Mouse (Mus musculus): Measurements from ENCODE around the gene Lrrn1.

Gene Lrrn1

DNA sequence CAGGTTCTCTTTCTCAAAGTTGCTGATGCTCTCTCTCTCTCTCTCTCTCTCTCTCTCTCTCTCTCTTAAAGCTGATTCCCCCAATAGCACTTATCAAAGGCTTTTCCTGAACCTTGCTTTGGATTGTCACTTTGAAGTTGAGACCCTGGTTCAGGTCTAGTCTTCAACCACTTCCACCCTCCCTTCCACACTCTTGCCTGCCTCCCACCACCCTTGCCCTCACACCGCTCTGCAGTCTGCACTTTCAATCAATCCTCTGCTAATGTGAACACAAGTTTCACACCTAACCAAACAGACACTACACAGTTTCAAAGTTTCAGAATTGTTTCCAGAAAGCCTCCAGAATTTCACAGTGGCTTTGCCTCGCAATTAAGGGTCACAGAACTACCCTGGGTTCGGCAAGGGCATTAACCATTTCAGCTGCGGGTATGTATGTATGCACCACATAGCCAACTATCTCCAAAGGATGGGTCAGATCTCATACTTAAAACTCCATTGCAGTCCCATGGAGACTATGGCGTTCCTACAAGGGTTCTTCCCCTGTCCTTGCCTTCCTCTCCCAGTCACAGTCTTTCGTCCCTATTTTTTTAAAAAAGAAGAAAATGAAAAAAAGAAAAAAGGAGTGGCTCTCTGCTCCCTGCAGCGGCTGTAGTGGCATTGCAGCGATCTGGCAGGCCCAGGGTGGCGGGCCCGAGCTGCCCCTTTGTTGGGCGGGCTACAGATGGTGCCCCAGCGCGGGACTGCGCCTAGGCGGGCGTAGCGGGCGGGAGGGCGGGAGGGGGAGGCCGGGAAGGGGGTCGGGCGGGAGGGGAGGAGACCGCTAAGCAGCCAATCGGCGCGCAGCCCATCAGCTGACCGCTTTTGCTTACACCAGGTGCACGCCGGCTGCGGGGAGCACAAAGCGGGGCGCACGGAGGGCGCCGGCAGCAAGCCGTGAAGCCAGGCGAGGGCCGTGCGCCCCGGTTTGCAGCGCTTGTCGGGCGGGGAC, at the start of gene Lrrn1:
Lrrn1 (plus strand) TSS at position 892 of the 988 bp plus-strand sequence.
- DNase-seq (ENCODE audit: low read depth, low spot score): peak; percentile 75

DNA sequence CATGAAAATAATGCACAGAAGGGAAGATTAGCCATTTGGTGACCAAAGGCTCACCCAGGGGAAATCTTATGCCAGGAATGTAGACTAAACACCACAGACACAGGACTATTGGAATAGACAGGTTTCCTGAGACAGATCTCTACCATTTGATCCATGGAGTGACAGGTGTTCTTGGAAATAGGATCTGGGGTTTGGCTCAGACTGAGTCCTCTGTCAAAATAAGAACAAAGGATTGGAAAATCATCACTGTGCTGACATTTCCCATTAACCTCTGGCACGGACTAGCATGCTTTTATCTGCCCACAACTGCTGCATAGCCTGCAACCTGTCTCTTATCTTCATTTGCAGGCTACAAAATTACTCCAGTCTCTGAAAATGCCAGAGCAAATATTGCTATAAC, 35.1 kb upstream of the Lrrn1 start:
- no peak for DNase-seq (ENCODE audit: low read depth, low spot score)

DNA sequence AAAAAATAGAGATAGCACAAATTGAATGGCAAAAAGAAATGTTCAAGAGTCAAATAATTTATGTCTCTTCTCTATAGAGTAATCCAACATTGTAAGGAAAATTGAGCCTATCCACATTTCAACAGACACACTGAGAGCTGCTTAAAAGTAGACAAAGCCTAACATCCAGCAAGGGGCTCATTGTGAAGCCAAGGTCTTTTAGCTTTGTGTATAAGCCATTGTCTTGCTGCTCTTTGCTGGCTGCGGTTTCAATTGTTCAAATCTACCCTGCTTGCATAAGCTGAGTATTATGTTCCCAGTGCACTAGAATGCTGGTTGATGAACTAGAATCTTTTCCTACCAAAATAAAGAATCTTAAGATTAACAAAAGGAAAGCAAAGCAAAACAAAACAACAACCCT, 33.7 kb upstream of the Lrrn1 start:
- no peak for DNase-seq (ENCODE audit: low read depth, low spot score)

DNA sequence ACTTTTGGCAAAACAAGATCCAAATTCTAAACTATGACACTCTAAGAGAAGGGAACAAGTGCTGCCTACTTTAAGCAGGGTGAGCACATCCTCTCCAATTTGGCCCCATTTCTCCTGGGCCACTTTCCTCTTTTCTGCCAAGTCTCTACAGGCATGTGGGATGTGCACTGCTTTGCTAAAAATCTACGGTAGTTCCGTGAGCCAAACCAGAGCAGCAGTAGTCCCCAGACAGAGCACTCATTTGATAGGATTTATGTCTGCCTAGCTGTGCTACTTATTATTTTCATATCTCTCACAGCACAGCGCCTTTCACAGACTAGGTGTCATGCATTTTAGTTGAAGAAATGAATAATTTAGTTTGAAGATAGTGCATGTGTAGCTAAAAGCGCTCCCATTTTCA, 15.9 kb upstream of the Lrrn1 start:
- no peak for DNase-seq (ENCODE audit: low read depth, low spot score)

DNA sequence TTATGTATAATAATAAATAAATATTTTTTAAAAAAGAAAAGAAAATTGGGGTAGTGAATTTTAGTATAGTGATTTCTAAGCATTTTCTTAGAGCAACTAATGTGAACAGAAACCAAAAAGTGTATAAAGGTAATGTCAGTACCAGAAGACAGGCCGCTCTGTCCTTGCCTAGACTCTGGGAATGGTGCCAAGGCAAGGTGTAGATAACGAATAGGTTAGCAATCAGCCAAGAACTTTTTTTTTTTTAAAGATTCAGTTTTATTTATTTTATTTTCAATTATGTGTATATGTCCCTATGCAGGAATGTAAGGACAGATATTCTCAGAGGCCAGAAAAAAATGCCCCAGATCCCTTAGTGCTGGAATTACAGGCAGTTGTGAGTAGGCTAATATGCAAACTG, 5.6 kb upstream of the Lrrn1 start:
- no peak for DNase-seq (ENCODE audit: low read depth, low spot score)

DNA sequence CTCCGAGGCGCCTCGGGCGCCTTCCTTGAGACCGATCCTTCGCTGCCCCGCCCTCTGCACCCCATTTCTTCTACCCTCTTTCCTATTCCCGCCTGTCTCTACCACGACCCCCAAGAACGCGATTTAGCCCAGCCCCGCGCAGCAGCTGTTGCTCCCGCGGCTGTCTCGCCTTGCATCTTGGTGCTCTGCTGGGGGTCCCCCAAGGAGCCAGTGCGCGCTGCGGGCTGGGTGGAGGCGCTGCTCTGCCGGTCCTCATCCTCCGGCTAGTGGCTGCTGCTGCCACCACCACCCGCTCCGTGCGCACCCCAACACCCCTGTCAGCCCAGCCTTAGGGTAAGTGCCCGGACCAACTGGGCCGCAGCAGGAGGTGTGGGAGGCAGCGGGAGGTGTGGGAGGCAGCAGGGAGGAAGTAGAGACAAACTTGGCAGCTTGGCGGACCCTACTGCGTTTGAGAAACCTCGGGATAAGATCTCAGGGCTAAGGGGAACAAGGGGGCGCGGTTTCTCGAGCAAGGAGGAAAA, 403 bp downstream of the Lrrn1 start:
- peak; percentile 12 for DNase-seq (ENCODE audit: low read depth, low spot score)

DNA sequence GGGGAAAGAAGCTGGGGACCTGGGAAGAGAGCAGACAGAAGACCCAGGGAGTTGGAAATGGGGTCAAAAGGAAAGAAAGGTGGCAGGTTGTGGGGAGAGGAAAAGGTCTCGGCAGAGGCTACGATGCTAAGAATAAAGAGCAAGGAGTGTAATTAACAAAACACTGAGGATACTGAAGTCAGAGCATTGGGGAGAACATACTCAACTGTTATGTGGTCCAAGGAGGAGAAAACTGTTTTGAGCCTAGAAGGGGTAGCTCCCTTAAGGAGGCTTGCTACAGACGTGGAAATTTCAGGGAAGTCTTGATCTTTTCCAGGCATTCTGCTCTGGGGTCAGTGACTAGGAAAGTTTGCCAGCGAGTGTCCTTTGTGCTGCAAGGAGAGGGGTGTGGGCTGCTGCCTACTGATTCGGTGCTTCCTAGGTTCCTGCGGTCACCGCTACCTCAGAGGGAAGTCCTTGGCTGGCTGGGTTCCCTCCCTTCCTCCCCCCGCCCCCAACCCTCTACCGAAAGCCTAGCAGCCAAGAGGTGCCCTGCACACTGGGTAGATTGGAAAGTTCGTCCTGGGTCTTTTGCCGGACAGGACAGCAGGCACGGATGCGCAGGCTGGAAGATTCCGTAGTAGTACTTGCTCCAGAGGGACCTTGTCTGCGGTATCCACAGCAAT, 1.2 kb downstream of the Lrrn1 start:
- DNase-seq (ENCODE audit: low read depth, low spot score): peak; percentile 2

DNA sequence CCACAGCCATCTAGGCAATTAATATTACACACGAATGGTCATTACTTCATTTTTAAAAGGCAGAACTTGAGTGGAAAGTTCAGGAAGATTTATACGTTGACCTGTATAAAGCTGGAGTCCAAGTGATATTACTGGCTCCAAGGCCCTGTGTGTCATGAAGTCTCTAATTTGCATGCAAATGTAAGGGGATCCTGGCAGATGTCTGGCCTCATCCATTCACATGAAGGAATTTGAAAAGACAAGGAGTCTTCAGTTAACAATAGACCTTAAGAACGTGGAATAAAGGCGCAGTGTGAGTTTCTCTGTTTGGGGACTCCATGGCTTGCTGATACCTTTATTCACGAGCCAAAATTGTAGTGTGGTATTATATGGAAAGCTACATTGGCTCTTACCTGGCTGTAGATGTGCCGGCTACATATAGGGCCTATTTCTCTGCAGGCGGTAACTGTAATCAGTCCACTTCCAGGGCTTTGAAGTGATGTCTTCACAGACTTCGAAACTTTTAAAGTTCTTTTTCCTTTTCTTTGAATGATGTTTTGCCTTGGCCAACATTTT, 2.0 kb downstream of the Lrrn1 start:
- no peak for DNase-seq (ENCODE audit: low read depth, low spot score)

DNA sequence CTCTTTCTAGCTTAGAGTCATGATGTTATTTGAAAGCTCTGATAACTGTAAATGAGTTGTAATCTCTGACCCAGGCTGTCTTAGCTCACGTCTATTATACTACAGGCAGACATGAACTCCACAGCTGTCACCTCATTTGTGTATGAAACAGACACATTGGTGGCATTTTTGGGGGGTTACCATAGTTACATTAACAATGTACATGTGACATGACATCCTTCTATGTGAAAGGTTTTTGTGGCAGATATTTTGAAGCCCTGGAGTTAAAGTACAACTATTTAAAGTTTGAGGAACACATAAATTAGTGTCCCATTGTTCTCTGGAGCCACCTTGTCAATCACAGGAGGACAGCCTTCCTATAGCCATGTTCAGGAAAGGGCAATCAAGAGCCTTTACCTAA, 5.0 kb downstream of the Lrrn1 start:
- no peak for DNase-seq (ENCODE audit: low read depth, low spot score)

DNA sequence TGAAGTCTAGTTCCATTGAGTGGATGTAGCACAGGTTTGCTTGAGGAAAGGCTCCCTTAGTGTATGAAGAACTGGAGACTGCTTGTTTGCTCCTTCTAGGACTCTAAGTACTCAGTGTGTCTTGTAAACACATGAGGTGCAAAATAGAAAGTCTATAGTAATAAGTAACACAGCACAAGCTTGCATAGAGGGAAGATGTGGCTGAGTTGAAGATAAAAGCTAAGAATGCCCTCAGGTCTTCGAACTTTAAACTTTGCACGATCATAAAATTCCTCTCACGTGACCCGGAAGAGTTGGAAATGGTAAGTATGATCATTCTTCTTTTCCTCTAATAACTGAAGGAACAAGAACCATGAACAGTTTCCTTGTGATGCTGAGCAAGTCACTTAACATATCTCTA, 7.1 kb downstream of the Lrrn1 start:
- no peak for DNase-seq (ENCODE audit: low read depth, low spot score)

DNA sequence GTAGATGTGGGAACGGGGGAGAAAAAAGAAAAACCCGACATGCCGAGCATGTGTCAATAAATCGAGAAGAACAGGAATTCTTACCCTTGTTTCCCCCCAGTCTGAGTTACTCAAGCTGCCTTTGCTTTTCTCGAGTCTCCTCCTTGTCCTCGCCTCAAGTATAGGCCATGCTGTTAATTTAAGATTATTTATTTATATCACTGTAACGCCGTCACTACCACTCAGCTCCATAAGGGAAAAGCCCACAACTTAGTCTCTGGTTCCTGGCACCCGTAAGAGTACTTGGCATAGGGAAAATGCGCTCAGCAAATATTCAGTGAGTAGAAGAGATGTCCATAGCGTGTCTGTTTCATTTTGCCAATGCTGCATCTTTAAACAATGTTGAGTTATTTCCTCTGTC, 11.7 kb downstream of the Lrrn1 start:
- DNase-seq (ENCODE audit: low read depth, low spot score): no peak

DNA sequence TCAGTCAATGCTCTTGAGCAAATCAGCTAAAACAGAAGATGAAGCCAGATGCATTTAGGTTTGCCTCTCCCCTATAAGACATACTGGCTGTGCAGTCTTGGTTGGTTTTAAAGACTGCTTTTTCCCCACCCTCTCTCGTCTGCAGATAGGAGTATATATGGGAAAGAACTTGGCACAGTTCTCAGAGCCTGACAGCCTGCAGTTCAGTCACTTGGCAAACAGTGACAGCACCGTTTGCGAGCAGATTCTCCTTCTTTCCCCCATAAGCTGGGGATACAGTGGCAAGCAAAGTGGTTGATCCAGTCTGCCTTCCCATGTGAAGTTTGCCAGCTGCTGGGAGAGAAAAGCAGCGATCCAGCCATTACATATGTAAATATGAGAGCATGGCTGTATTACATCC, 12.3 kb downstream of the Lrrn1 start:
- DNase-seq (ENCODE audit: low read depth, low spot score): no peak

DNA sequence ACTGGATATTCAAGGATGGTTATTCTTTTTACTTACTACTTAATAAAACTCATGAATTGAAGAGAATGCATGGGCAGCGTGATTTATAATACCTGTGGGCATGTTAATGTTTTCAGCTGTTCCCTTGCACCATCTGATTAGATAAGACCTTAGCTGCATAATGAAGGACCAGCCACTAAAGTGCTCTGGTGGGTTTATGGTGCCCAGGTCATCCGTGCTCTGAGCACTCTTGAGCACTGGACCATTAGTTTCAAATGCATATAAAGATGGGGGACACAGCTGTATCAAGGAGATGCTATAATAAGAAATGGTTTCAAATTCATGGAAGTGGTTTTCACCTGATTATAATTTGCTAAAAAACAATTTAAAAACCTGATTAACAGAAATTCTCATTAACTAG, 16.7 kb downstream of the Lrrn1 start:
- DNase-seq (ENCODE audit: low read depth, low spot score): no peak

DNA sequence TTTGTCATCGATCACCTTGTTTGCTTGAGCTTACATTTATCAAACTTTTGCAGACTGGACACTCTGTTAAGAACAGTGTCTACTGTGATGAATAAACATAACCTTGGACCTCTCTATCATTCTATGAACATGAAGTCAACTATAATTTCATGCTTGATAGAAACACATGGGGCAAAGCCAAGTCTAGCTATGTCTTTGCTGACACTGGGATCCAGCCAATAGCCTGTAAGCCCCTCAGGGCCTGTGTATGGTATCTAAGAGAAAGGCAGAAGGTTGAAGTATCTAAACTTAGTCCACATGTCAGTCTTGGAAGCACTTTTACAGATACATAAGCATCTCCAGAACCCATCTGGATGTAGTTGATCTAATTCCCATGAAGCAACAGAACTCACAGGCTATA, 22.9 kb downstream of the Lrrn1 start:
- DNase-seq (ENCODE audit: low read depth, low spot score): no peak

DNA sequence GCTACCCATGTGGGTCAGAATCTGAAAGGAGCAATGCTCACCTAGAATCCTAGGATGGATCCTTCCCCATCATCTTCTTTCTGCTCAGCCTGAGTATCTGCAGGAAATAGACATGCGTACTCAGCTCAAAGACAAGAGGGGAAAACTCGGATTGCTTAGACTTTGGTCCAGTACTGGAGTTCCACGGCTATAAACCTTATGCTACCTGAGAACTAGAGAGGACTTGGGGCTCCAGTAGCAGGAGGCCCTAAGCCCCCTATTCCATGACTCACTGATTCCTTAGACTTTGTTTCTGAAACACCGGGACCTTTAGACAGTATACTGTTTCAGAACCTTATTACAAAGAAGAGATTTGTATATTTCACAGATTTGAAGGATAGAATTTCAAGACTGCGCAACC, 25.8 kb downstream of the Lrrn1 start:
- DNase-seq (ENCODE audit: low read depth, low spot score): no peak

DNA sequence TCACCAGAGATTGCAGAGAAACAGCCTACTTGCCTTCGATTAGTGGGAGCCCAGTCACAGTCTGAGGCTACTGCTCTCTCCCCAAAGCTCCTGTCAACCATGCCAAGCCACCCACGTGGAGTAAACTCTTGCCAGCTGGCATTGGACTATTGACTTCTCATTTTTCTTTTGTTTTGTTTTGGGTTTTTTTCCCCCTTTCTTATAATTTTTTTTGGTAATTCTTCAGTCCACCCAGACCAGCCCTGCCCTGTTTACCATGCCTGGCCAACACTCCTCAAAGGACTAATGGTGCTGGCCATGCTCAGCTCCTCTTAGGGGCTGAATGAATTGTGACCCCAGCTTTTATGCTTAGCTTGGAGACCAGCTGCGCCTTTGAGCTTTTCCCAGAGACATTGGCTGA, 27.4 kb downstream of the Lrrn1 start:
- no peak for DNase-seq (ENCODE audit: low read depth, low spot score)

DNA sequence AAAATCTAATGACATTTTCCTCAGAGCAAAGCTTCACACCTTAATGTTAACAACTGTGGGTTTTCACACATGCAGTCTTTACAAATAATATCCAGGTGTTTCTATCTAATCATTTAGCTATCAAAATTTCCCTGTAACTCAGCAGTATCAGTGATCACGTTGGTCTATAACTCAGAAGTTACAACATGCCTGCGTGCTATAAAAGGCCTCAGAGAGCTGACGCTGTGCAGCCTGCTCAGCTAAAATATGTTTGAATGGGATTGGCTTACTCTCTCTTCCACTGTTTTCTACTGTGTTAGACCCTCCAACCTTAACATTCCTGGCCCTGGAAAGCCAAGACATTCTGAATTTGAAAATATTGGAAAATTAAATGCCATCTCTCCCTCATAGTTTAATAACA, 28.2 kb downstream of the Lrrn1 start:
- DNase-seq (ENCODE audit: low read depth, low spot score): no peak

DNA sequence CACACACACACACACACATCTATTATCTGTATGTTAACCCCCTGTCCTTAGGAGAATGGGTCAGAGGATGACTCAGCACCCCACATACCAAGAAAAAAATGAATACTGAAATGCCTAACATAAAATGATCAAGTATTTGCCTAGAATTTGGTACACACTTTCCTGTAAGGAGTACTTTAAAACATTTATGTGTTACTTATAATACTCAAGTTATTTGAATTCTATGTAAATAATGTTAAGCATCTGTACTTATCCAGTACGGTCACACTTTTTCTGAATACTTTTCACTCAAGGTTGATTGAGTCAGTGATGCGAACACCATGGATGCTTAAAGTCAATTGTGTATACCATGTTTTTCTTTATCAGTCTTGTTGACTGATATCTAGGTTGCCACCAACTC, 32.7 kb downstream of the Lrrn1 start:
- DNase-seq (ENCODE audit: low read depth, low spot score): no peak

DNA sequence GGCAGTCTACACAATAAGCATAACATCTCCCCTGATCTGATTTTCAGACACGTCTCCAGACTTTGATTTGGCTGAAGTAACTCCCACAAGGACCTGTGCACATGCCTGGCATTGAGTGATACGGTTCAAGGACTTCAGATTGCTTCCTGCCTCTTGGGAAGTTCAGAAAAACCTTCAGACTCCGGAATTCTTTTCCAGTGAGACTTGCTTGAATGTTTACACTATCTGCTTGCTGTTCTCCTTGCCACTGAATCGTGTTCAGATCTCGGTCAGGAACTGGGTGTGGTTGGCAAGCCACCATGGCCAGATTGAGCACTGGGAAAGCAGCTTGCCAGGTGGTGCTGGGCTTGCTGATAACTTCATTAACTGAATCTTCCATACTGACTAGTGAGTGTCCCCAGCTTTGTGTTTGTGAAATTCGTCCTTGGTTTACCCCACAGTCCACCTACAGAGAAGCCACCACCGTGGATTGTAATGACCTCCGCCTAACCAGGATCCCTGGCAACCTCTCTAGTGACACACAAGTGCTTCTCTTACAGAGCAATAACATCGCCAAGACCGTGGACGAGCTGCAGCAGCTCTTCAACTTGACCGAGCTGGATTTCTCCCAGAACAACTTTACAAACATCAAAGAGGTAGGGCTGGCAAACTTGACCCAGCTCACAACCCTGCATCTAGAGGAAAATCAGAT, 37.5 kb downstream of the Lrrn1 start:
- DNase-seq (ENCODE audit: low read depth, low spot score): no peak

DNA sequence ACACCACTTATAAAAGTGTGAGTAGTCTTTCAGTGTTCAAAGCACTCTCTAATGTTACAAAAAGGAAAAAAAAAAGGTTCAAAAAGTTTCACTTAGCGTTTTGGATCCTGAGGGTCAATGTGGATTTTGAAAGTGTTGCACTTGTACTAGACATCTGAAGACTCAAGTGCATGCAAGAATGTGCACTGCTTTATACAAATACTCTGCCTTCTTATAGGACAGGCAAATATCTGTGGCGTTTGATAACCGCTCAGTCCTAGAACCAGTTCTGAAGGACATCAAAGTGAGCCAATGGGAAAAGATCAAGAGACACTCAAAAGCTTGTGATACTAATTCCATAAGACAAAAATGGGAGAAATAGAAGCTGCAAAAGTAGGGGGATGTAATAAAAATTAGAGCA, 45.0 kb downstream of the Lrrn1 start:
- DNase-seq (ENCODE audit: low read depth, low spot score): no peak

DNA sequence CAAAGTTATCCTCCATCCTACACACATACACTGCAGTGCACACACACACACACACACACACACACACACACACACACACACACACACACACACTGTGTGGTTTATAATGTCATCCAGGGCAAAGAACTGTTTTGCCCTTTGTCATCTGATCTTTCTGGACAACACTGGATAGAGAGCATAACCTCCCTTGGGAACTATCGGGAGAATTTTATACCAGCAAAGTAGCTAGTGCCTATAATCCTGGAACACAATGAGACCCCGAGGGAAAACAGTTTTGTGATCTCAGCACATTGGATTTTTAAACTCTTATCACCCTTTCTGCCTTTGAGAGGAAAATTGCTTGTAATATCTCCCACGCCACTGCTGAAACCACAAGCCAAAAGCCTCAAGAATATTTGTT, 45.8 kb downstream of the Lrrn1 start:
- DNase-seq (ENCODE audit: low read depth, low spot score): no peak

DNA sequence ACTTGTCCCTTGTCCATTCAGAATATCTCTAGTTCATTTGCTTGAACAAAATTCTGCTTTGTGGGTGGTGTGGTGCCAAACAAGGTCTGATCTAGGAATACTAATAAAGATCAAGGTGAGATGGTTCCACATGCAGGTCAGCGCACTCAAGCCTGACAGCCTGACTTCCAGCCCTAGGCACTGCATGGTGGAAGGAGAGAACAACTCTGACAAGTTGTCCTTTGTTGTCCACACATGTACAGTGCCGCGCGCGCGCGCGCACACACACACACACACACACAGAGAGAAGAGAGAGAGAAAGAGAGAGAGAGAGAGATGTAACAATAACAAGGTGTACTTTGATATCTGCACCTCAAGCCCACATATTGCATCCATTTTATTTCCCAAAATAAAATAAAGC, 47.7 kb downstream of the Lrrn1 start:
- no peak for DNase-seq (ENCODE audit: low read depth, low spot score)

All from forelimb bud, embryonic 11.5 days (tissue).